Mouse (Mus musculus) mesoderm, embryonic 11.5 days (tissue): ENCODE measurements around the gene Clnk.

Experiments
- DNase-seq: peaks from one replicate; pipeline ENCODE4 v3.0.0-alpha.2; 2012; ENCODE audit warnings: low read depth, low spot score

Clnk gene

DNA sequence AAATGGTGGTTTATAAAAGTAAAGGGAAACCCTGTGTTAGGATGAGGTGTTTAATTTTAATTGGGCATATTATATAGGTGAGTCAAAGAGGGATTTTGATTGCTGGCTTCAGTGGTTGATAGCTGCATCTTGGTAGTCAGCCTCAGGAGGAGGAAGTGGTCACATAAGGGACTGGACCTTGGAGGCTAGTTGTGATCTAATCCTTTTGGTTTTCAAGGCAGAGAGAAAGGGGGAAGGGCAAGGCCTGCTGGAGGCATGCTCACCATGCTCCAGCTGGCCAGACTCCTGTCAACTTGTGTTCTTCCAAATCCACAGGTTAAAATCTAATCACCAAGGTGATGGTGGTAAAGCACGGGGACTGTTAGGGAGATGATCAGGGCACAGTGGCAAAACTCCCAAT lies 19.0 kb downstream of the Clnk start:
- DNase-seq: no peak

DNA sequence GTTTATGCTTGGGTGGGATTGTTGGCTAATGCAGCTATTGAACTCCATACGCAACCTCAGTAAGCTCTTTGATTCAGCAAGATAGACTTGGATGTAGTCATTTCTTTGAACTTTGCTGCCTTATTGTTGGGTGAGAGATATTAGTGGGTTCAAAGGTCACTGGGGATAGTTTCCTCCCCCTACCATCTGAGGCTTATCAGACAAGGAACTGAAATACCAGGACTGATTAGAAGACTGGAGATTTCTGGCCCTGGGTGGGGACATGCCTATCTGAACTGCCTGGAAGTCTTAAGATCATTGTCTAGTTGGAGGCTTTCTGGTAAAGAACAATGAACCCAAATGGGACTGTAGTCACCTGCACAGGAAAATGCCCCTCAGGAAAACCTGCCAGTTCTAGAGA lies 26.4 kb downstream of the Clnk start:
- no peak for DNase-seq

DNA sequence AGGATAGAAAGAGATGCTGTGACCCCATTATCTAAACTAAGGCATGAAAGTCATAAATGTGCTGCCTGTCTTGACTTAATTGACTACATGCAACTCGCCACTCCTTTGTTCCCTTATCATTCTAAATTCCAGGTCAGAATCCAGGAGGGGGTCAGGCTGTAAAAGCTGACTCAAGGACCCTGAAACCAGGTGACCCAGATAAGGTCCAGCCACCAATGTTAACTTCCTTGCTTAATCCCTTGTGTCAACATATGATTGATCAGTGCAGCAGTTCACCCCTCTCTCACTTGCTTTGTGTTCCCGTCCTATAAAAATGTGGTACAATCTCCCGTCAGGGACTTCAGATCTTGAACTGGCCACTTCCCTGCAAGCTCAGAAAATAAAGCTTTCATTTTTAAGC lies 31.1 kb downstream of the Clnk start:
- DNase-seq: no peak

DNA sequence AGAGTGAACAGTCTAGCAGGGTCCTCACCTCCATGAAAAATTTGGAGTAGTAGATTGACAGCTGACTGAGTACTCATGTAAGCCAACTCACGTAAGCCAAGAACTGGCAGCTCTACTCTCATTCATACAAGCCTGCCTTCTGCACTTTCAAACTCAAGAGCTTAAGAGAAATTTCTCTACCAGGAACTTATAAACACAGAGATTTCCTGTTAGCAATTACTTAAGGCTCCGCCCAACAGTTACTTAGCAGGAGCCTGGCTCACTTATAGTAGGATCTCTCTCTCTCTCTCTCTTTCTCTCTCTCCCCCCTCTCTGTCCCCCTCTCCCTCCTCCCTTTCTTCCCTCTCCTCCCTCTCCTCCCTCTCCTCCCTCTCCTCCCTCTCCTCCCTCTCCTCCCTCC lies 32.3 kb downstream of the Clnk start:
- DNase-seq: no peak

DNA sequence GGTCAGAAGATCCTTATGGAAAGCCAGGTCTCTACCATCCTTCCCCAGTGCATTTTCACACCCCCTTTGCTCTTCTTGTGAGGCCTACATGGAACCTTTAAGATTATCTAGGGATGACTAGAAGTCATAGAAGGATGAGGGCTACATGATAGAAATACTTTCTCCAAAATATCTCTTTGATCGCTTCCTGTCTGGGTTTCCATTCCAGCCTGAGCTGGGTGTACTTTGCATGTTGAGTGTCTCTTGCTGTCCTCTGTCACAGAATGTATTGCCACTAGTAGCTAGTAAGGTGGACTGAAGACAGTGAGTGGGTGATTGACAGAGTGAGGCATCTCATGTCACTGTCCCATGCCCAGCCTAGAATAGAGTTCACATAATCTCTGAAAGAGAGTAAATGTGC lies 36.6 kb downstream of the Clnk start:
- no peak for DNase-seq

DNA sequence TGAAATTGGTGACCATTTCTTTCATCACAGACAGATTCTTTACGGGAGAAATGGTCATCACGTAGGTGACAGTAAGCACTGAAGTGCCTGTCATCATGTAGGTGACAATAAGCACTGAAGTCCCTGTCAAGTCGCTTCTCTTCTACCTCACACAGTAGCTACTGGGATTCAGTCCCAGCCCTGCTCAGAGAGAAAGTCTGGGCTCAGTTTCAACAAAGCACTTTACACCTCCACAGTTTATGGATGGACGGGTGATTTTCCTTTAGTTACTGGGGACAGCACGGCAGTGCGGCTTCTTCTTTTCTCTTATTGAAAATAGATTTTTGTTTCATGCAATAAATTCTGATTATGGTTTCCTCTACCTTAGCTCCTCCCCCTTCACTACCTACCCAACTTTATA lies 49.3 kb downstream of the Clnk start:
- no peak for DNase-seq

DNA sequence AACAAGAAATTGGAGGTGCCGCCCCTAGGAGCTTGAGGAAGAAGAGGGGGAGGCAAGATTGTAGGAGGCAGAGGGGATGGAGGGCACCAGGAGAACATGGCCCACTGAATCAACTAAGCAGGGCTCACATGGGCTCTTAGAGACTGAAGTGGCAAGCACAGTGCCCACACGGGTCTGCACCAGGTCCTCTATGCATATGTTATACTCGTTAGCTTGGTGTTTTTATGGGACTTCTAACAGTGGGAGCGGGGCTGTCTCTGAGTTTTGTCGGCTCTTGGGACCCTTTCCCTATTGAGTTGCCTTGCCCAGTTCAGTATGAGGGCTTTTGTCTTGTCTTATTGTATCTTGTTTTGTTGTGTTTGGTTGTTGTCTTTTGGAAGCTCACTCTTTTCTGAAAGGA lies 50.0 kb downstream of the Clnk start:
- DNase-seq: no peak

DNA sequence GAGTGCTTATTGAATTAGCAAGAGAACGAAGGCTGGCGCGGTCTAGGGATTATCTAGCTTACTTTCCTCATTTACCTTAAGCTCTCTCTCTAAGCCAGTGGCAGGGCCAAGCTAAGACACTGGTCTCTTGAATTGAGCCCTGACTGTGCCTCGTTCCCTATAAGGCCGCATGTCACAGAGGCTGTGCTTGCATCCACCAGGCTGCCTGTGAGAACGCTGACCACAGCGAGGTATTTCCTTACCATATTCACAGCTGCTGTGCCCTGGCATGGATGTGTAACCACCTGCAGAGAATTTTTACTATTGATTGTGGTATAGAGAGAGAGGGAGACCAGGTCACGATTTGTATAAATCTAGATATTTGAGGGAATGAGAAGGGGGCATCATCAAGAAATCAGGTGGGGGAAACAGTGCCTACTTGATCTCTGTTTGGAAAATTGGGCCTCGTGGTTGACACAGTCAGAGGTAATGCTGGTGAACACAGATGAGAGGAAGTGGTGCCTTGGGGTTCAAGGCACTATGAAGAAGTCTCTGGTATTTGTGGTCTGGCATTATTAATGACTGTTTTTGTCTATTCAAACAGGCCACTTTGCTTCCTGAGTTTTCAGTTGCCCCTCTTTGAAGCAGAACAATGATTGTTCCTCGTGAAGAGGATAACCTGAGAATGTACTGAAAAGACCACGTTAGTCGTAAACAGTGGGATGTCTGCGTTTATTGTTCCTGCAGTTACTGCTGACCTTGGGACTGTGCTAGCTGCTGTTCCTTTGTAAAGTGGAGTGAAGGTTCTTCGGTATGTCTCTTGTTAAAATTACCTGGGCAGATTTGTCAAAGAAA lies 52.3 kb downstream of the Clnk start:
- DNase-seq: no peak

DNA sequence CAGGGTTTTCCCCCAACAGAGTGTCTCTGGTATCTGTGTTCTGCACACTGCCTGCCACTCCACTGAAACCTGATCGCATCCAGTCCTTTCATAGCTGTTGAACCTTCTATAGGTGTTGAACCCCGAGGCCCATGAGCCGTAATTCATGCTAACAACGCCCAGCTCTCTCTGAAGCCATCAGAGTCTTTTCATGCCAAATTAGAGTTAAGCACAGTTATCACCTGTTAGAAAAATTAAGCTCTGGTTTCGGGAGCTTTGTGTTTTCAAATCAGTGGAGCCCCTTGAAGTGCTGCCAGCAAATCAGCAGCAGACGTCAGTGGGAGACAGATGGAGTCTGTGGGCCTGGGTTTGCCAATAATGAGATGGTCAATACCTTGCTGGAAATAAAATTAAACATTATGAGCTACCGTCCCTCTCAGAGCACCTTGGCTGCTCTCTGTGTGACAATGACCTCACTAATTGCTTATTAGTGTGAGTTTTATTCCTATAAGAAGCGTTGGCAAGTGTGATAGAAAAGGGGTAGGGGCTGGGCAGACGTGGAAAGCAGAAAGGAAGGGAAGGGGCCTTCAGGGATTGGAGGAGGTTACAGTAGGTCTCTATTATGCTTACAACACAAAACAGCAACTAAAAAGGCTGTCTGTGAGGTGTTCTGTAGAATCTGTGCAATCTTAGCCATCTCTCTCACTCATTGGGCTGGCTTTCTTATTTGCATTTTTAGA lies 63.1 kb downstream of the Clnk start:
- DNase-seq: peak; percentile 42

DNA sequence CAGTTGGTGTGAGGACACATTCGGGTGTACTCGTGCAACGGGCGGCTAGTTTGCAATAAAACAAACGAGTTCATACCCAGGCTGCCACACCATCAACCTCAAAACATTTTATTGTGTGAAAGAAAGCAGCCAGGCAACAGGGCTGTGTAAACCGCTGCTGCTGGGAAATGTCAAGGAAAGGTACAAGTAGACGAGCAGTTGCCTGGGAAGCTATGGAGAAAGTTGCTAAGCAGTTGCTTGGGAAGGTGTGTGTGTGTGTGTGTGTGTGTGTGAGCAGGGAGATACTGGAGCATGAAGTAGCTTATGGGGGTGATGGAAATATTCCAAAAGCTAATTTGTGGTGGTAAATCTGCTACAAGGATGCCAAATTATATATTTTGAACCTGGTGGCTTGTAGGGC lies 63.7 kb downstream of the Clnk start:
- no peak for DNase-seq

DNA sequence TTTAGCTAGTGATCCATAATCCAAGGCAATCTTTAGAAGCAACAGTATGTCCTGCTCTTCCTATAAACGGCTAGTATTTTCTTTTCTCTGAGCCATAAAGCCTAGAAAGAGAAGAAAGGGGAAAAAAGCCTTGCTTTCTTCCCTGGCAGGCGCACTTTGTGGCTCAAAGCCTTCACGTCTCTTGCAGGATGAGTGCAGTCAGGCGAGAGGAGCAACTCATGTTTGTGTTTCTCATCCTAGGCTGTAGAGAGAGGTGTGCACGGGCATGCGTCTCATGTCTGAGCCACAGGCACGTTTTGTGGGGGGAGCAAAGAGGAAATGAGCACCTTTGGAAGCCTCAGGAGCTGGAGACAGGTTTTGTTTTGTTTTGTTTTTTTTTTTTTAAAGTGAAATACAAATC lies 64.2 kb downstream of the Clnk start:
- DNase-seq: no peak

DNA sequence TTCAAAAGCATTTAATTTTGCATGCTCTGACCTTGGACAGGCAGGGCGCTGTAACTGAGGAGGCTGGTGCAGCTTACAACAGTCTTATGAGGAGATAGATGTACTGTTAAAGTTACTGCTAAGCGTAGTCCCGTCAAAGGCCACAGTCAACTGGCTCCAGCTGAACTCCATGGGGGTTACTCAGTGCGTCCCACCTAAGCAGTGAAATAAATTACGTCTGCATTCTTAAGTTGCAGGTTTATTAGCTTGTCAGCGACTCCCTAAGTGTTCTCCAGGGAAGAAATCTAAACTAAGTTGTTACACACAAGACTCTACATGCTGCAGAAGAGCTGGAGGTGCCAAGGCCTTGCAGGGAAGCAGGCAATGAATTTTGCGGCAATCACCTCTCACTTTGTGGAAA lies 77.7 kb downstream of the Clnk start:
- DNase-seq: peak; percentile 66

DNA sequence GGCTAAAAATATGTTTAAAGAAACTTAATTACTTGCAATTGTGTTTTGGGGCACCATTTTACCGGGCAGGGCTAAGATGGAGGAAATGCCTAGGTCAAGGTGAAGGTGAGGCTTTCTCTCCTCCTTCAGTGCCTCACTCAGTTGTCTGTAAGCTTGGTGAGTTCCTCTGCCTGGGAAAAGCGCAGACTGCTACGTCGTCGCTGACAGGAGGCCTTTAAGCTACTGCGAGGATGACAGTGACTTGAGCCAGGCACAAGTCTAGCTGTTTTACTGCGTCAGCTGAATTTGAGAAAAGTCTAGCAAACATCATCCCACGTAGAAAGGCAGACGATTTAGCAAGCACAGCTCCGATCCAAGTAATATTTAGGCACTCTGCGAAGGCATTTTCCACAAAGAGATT lies 81.5 kb downstream of the Clnk start:
- DNase-seq: no peak

DNA sequence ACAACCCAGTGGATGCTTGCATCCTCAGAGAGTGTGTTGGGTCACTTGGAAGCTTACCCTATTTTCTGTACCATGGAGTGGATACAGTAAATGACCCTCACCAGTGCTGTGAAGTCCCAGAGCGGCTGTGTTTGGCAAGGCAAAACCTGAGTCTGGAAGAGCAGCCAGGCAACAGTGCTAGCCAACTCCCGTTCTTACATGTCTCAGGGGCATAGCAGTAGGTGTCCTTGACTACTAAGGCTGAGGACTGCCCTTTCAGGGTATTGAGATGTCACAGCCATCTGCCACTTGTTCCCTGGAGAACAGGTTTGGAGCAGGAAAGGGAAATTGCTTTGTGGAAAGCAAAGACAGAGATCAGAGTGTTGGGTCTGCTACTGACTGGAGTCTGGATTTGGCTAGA lies 85.5 kb downstream of the Clnk start:
- no peak for DNase-seq

DNA sequence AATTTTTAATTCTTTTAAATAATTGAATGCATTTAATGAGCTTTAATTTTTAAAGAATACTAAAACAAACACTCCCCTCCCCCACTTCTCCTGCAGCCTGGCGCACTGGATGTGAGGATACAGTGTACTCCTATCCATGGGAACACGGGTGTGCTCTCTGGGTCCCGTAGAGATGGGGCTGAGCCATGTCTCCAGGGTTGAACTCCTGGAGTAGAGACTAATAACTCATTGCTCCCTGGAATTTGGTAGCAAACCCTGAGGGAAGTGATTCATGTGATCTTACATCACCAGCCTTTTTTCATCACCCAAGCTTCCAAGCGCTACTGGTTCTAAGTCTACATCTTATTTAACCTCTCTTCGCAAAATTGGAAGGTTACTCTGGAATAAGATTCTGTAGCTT lies 87.8 kb downstream of the Clnk start:
- no peak for DNase-seq

DNA sequence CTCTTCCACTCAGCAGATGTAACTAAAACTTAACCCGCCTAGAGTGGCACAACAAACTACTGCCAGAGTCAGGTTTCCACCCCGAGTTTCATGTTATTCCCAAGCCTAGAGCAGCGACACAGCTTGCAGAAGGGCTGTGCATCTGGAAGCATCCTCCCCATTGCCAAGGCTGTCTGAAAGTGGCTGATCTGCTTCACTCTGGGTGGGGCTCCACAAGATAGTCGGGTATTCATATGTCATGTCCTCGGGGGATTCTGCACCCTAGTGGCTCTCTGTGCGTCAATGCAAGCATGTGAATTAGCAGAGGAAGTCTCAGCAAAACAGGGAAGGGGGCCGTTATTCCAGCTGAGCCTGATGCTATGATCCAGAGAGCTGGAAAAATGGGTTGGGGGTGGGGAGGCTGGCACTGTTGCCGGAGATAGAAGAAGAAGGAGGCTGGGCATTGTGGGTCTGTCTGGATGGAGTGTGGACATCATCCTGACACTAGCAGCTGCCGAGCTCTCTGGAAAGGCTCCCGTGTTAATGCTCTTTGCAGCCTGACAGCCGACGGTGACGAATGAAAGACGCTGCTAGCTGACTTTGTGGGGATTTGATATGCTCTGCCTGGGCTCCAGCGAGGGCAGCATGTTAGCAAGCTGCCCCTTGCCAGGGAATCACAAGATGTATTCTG lies 88.6 kb downstream of the Clnk start:
- DNase-seq: no peak

DNA sequence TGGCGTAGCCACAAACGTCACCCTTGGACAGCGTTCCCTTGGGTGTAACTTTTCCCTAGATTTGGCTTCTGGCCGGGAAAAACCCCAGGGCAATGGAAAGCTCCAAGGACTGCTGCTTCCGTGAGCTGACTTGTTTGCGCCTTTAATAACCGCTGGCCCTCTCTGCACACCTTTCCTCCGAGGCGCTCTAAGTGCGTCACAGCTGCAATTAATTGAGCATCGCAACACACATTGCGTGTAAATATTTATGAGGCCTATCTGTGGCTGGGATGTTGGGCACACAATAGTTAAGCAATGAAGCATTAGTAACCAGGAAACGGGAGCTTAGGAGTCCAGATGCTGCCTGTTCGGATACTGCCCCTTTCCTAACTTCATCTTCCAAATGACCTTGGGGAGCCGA lies 90.5 kb downstream of the Clnk start:
- DNase-seq: no peak

DNA sequence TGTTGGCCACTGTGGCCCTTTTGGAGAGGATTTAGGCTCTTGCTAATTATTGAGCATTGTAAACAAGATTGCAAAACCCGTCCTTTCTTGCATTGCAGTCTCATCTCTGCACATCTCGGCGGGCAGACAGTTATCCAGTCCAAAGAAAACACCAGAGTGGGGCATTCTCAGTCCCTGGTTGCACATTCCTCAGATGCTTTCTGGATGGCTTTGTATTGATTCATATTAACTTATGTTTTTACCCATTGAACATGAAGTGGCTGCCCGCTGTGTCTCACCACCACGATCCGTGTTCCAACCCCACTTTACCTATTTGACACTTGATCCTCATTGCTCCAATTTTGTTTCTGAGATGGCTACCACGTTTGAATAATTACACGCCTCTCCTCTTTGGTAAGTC lies 90.9 kb downstream of the Clnk start:
- DNase-seq: no peak

DNA sequence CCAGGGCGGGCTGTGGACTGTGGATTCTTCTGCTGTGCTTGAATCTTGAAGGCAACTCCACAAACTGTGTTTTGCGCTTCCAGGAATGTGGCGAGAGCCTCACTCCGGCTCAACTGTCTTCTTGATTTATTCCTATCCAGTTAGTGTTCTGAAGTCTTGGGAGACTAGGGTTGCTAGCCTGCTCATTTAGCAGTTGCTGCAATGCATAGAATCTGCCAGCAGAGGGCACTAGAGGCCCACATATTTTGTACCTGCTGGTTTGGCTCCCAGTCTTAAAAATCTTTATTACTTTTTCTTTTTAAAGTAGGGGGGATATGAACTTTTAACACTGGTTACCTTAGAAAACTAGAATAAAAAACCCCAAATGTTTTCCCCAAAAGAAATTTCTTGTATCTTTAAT lies 94.8 kb downstream of the Clnk start:
- peak; percentile 79 for DNase-seq

DNA sequence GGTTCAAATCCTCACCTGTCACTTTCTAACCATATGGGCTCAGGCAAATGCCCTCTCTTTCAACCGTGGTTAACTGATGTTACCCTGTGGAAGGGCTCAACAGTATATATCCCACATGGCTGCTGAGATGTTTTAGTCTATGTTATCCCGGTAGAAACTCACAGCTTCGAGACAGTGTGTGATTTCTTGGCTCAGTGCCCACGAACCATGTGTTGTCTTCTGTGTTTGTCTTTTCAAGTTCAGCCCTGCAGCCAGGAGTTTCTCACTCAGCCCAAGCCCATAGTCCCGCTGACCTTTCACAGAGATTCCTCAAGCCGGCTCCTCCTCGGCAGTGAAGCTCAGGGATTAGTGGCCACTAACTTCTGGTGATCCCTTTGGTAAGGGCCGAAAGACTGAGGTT lies 96.0 kb downstream of the Clnk start:
- DNase-seq: no peak

DNA sequence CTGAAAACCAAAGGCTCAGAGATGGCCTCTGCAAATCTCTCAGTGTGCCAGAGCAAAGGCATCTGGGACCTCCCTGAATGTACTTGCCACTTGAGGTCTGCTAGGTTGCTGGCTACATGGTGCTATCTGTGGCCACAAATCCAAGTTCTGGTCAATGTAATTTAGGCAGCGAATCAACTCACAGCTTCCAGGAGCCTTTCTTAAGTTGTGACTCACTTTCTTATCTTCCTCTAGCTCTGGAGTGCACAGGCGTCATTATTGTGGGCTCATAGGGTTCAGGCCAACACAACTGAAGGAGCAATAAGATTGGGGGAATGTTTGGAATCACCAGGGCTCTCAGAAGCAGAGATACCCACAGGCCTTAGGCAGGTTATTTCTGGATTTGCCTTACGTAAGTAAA lies 96.6 kb downstream of the Clnk start:
- DNase-seq: no peak

DNA sequence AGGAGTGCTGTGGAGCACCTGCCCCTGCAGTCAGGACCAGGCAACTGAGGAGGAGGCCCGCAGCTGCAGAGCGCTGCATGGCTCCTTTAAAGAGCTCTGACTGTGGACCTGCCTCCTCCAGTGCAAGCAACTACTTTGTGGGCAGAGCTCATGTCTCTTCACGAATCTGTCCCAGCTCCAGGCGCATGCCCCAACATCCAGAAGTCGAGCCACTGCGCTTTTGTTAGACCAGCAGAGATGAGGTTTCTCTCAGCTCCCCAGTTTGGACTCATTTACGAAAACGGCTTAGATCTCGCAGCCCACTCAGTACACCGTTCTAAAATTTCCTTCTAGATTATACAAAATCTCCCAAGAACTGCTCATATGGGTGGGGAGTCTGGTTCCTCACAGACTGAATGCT lies 101.1 kb downstream of the Clnk start:
- no peak for DNase-seq

DNA sequence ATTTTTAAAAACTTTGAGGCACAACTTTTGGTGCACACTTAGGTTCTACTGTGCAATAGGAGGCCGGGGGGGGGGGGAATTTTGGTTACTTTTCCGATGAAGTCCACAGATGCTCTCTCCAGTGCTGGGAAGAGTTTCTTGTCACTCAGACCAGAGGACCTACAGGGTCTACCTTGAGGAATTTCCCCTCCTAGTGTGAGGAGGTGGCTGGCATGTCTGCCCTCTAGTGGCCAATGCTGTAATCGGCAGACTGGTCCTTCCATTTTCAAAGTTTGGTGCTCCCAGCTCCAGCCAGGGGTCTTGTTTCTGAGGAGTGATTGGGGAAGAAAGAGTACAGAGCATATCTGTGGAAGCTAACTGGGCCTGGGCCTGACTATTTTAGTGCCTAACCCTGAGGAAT lies 121.7 kb downstream of the Clnk start:
- DNase-seq: peak; percentile 58
